Mouse (Mus musculus) embryo, embryonic 10 days (tissue): ENCODE measurements at regions not wholly inside any gene's neighbourhood (a gene's known extent, or its start where the extent isn't known, plus 50 kb on each side); places are given as distances from the start of the nearest gene placed in this dataset.

ENCODE experiments used
- DNase-seq: peaks from one replicate; pipeline ENCODE4 v3.0.0-alpha.2; 2015; ENCODE audit warnings: low spot score

DNA sequence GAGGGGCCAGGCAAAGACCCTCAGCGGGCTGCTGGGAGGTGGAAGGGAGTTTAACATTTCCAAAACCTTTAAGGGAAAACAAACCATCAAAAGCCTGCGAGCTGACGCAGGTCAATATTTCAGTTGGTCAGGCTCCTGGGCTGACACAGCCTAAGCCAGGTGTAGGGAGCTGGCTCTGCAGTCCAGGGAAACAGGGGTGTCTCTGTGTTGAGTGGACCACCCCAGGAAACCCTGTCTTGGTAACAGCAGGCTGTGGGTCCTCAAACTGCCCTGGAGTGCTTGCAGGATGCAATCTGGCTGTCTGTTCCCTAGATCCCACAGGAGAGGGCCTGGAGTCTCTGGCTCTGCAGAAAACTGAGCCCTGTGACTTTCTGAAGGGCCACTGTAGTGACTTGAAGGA lies 236.2 kb upstream of the Tle3 start:
- DNase-seq: no peak

DNA sequence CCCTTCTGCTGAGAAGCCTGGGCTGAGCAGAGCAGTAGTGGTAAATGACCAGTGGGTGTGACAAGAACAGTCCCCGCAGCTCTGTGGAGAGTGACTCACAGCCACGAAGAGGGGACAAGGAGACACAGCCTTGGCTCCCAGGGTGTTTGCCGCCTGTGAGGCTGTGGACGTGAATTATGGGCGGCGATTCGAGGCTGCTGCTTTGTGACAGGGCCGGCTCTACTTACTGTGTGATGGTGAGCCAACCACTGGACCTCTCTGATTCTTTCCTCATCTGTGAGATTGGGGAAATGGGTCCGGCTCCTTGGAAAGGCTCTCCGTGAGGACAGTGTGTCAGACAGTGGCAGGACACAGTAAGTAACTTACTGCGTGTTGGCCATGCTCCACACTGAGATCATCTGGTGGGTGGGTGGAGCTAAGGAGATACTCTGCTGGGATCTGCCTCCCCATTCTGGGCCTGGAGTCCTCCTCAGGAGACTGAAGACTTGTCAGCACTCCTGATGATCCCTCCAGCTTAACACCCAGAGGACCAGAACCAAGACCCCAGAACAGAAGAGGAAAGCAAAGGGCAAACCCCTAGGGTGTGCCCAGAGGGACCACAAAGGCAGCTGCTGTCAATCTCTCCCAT lies 233.3 kb upstream of the Tle3 start:
- DNase-seq: no peak

DNA sequence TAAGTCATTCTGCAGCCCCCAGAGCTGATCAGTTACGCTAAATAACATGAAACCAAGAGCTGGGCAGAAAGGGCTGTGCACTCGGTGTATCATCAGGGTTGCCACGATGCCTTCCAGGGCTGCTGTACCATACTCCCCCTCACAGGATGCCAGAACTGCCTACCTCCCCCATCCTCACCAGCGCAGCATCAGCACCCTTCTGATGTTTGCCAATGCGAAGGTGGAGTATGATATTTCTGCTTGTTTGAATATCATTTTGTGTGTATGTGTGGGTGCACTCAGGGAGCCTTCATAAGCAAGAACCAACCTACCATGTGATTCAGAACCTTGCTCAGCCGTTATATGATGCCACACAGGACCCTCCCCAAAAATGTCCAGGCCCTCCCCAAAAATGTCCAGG lies 229.1 kb upstream of the Tle3 start:
- DNase-seq: no peak

DNA sequence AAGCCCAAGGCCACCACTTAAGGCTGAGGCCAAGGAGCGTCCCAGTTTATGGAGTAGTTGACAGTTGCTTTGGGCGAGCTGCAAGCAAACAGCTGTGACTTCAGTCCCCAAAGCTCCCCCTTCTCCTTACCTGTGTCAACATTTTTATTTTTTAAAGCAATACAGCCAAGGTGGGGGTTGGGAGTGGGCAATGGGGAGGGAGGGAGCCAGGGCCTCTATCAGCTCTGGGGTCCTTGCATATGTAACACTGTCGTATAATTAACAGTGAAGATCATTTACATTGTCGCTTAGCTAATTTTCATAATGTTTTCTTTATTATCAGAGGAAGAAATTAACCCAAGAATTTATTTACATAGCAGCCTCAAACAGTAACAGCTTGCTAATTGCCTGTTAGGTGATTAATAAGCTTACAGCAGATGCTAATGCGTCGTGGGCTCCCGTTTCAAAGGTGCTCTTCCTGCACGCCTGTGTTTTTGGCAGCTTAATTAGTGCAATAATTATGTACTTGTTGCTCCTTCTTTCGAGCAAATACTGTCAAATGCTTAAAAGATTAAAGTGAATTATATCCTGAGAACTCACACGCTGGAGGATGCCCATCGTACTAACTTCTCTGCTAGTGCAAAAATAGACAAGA lies 227.4 kb upstream of the Tle3 start:
- DNase-seq: no peak

DNA sequence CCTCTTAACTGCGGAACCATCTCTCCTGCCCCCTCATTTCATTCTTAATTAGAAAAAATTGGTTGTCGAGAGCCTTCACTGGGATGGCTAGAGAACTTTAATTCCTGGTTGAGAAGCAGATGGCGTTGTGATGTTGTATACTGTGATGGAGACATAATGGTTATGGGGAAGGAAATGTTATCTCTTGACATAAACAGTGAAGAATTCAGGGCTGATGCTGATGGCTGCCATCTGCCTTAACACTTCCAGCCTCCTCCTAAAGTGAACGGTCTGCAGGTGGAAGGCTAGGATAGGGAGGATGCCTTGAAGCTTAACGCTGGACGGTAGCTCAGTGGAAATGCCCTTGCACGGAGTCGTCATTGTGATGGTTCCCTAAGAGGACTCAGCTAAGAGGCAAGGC lies 226.4 kb upstream of the Tle3 start:
- no peak for DNase-seq

DNA sequence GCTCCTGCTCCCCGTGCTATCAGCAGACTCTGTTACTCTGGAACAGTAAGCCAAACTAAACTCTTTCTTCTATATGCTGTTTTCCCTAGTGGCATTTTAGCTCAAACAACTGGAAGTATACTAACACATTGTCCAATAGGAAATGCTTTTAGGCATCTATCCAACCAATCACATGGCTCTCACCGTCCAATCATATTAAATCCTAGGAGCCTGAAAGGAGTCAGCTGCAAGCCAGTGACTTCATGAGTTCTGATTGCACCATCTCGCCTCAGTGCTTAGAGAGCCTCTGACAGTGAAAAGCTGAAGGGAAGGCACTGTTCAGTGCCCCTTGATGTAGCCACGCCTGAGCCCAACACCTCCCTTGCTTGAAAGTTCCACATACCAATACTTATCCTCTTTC lies 221.0 kb upstream of the Tle3 start:
- DNase-seq: no peak

DNA sequence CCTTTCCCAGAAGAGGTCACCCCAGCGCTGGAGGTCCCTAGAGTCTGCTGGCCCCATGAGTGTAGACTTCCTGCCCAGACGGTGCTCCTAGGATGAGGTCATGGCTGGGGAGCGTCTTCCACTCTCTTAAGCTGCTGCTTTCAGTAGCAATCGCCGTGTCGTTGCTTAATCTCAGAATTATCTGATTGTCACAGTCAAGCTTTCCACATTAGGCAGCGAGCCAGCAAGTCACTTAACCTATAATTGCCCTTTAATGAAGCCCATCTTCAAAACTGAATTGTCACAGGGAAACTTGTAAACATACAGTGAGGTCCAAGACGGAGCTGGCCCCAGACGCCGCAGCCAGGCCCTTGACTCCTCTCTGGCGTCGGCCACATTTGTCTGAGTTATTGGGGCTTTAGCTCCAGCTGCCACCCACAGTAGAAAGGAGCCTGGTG lies 220.2 kb upstream of the Tle3 start:
- no peak for DNase-seq

DNA sequence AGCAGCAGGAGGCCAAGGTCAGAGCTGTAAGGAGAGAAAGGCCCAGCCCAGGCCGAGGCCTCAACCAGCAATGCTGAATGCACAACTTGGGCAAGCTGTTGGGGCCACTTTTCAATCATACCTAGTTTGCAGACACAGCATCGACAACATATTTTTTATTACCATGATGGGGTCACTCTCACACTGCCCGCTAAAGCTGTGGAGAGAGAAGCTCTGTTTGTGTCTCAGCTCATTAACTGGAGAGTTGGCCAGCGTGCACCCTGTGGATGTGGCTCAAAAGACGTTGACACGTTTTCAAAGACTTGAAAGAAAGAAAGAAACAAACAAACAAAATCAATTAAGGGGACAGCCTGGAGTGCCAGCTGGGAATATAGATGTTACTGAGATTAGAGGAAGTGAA lies 217.4 kb upstream of the Tle3 start:
- DNase-seq: no peak

DNA sequence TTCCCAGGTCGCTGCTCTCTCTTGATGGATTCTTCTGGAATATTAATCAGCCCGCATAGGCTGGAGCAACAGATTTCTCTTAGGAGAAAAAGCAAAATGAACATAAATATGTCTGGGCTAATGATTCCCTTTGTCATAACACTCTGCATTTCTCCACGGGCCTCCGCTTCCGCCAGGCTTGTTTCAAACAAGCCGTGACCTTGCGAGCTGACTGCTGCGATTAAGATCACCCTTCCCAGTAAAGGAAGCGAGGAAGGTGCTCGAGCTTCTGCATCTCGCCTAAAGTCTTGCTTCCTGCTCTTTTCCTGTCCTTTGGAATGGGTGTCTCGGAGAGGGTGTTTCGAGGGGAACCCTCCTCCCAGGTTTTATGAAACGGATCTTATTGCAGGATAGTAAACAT lies 216.3 kb upstream of the Tle3 start:
- no peak for DNase-seq

DNA sequence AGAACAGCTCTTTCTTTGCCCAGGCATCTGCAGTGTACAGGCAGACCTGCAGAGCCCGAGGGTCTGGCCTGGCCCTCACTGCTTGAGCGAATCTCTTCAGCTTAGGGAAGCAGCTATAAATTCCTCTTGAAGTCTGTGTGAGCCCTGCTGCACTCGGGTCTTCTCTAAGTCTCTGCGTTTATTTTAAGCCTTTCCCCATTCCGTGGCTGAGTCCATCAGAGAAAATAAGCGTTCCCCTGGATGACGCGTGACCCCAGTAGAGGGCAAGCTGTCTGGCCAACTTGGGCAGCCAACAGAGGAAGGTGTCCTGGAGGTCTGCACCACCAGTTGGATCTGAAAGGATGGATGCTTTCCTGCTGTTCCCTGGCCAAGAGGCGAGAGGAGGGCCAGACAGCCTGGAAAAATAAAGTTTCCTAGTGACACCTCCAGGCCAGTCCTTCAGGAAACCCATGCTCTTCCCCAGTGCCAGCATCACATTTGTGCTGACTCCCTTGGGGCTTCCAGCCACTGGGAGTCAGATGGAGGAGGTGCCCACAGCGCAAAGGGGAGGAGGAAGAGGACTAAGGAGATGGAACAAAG lies 213.9 kb upstream of the Tle3 start:
- DNase-seq: no peak

DNA sequence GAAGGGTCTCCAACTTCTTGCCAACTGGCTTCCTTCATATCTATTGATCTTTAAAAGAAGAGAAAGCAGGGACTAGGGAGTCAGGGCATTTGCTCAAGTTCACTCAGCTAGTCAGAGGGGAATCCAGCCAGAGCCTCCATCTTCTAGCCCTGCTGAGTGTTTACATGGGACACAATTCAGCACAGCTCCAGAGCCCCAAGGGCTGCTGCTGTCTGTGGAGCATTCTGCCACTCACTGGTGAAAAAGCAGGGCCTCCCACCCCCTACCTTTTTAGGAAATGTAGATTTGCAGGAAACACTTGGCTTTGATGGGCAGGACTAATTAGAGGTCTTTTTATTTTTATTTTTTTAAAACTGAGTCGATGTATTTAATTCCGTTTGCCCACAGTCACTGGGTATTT lies 213.0 kb upstream of the Tle3 start:
- no peak for DNase-seq

DNA sequence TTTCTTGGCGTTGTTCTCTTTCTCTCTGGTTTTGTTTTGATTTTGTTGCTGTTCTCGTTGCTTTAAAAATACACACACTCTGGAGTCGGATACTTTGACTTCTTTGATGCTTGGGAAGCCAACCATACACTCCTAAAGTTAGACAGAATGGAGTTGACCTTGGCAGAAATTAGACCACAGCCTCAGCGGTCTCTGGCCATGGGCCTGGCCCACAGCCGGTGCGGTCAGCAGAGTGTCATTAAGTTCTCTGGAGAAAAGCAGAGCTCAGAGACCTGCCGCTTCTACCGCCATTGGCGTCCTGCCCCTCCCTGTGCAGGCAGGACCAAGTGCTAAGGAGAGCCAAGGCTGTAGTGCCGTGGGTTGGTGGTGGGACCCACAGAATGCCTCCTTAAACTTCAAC lies 212.6 kb upstream of the Tle3 start:
- DNase-seq: no peak

DNA sequence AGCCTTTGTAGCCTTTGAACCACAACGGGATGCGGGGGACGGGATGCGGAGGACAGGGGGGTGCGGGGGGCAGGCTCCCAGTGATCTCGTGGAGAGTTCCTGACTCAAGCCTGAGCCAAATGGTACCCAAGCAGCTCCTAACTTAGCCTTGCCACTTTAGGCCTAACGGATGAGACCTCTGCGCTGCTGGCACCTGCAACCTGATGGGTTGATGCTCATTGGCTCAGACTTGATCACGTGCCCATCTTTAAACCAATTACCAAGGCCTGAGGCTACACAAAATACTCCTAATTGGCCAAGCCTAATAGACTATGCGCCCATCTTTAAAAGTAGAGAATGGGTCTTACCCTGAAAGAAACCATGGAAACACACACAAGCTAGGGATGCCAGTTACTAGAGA lies 209.3 kb upstream of the Tle3 start:
- no peak for DNase-seq

DNA sequence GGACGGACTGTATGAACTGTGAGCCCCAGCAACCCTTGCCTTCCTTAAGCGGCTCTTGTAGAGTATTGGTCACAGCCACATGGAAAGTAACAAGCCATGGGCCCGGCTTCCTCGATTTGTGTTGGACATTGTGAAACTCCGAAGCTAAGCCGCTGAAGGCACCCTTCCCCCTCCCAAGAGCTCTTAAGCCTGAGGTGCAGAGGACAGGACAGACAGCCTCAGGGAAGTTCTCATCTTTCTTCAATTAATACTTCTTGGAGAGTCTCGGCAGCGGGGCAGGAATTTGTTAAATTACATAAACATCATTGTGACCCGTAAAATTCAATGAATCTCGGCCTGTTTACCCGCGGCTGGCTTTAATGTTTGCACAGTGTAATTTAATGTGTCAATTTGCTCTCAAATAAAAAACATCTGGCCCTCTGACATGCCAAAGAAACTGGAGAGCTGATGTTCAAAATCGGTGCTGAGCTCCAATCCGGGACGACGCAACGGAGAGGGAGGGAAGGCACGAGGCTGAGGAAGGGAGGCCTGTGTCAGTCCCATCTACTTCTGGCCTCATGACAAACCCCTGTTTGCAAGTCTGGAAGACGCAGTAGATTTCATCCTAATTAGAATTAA lies 208.4 kb upstream of the Tle3 start:
- DNase-seq: peak; percentile 65

DNA sequence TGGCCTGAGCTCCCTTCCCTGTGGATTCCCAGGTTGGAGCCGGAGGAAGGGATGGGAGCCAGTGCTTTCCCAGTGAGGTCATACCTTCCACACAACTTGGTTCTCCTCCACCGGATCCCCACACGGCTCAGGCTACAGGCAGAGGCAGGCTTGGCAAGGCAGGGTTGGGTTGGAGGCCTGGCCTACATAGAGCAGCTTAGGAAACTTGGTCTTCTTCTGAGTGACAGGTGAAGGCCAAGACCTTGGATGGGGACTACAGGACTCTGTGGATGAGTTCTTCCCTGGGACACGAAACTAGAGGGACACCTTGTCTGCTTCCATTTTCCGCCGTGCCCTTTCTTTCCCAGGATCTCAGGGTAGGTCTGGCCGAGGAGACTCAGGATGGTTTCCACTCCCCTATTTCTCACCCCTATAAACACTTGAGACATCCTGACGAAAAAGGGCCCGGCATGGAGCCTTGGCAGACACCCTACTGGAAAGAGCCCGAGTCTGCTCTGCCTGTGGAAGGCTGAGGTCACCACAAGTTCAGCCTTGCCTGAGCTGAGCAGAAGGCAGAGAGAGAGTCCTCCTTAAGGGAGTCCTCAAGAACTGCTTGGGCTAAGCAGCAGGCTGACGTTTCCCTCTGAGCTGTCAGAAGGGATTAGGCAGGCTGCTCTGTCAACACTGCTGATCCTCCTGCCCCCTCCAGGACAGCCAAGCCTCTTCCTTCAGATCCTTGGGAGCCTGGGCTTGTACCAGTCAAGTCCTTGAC lies 207.5 kb upstream of the Tle3 start:
- DNase-seq: peak; percentile 70

DNA sequence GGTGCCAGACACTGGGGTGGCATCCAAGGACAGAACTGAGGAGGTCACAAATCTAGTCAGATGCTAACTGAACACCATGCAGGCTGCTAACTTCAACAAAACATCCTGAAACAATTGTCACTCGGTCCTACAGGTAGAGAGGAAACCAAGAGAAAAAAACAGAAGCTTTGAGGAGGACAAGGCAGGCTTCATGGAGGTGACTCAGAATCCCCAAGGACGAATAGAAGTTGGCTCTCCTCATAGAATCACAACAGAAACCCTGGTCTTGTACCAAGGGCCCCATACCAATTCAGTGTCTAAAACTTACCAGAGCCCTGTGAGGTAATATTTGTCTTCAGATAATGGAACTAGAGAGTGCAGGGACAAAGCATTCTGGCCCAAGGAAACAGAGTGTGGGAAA lies 206.1 kb upstream of the Tle3 start:
- DNase-seq: no peak

DNA sequence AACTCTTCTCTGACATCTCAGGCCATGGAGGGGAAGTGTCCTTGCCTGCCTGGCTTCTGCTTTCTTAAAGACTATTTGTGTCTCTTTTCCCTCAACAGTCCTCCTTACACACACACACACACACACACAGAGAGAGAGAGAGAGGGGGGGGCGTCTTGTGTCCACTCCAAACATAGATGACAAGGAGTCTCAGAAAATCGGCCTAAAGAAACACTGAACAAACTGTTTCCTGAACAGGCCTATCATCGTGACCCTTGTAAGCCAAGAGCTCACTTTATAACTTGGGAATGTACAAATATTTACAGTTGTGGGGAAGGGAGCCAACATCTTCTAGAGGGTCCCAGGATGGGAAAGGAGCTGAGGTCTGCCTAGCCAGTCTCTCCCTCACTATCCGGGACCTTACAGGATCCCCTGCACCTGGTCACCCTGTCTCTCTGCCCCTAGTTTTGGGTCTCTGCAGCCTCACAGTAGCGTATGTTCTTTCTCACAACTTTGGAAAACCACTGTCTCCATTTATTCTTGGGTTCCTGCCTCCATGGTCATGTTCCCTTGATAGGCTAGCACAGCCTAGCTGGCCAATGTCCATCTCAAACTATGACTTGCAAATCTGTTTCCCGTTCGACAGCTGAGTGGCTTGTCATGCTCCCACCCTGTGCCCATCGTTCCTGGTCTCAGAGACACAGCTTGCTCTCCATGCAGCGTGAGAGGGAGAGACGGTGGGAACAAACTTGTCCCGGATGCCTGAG lies 204.9 kb upstream of the Tle3 start:
- no peak for DNase-seq

DNA sequence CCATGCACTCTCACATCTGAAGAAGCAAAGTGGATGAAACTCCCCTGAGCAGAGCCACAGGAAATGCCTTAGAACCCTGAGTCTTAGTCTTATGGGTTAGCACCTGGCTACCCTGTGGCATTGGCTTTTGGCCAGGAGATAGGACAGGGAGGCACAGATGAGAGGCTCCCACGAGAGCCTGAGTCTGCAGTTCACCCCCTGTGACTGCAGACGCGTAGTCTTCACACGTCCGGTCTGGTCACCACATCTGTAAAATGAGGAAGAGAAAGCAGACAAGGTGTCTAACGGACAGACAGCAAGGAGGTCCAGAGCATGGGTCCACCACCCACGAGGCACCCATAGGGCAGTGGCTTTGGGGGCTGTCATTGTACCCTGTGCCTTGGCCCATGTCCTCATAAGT lies 203.2 kb upstream of the Tle3 start:
- no peak for DNase-seq

DNA sequence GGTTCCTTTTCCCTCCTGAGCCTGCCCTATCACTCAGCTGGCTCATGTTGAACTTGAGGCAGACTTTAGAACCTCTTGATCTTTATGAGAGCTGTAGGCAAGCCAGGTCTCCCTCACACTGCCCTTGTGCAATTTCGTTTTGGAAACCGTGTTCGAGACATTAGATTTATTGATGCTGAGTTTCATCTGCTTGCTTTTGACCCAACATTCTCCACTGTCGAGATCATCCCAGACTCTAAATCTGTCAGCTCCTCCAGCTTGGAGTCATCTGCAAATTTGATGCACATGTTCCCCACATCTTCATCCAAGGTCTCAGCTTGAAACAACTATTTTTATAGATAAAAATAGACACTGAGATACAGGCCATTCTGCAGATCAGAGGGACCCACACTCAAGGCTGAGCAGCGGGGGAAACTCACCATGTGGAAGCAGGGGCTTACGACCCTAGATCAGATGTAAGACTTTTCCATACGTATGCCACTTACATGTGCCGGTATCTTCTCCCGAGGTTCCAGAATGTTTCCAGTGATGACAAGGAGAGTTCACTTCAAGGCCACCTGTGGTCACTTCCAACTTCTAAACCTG lies 202.6 kb upstream of the Tle3 start:
- DNase-seq: no peak

DNA sequence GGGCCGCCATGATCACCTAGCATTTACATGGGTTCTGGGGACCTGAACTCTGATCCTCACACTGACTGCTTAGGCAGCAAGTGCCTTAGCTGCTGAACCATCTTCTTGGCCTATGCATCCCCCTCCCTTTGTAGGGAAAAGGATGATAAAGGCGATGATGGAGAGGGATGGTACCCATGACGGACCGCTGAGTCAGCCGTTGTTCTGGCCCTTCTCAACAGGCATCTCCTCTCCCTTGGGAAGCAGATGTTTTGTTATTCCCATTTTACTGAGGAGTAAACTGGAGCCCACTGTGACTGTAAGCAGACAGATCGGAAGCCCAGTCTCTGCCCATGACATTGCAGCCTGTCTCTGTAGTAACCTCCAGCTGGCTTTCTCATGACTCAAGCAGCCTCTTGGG lies 201.2 kb upstream of the Tle3 start:
- DNase-seq: no peak

DNA sequence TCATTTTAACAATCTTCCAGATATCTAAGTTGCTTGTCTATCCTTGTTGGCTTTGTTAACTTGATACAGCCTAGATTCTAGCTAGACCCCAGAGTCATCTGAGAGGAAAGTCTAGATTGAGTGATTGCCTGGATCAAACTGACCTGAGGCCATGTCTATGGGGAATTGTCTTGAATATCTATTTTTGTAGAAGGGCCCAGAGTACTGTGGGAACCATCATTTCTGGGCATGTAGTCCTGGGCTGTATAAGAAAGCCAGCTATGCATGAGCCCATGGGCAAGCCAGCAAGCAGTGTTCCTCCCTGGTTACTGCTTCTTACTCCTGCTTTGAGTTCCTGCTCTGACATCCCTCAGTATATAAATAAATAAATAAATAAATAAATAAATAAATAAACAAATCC lies 199.7 kb upstream of the Tle3 start:
- DNase-seq: no peak

DNA sequence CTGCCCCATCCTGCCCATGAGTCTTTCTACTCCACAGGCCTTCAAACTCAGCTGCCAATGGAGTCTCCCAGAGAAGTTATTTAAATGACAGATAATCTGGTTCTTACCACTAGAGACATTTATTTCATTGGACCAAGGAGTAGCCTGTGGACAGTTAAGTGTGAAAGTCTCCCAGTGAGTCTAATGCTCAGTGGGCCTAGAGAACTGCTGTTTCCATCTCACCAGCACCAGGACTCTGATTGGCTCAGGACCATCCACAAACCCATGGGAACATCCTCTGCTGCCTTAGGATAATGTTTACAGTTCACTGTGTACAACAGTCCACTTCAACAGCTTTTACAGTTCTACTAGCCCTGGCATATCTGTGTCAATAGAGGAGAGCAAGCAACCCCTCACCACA lies 198.6 kb upstream of the Tle3 start:
- DNase-seq: no peak
